Comparison of ENCODE assay signal across 8 mouse cellular contexts in the genomic region with DNA sequence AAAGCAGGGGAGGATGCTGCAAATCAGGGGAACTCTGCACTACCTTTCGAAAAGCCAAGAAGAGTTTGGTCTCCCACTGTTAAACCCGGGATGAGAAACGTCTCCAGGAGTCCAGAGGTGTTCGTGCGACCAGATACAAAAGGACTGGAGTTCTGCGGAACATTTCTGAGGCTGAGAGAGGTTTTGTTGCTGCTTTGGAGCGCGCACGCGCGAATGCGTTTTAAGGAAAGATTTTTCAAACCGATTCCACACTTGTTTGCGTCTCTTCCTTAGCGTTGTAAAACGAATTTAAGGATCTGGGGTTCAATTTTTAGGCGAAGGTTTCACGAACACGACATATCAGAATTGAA.
DNase-seq lines count a peak whose midpoint lies in the region; ATAC-seq and TF ChIP-seq lines count a peak whose summit lies in the region.

No protein-coding gene starts in this region.

- H3K4me3 ChIP-seq in kidney, adult 2 months (ENCODE audit: insufficient read depth, low read depth, low read length), result peak overlapping the region; percentile 60
- H3K4me3 ChIP-seq in hindbrain, embryonic 15.5 days, result peak overlapping the region; percentile 47
- peak overlapping the region; percentile 85 for H3K4me3 ChIP-seq in lung, embryonic 16.5 days (ENCODE audit: low read length)

- peak; percentile 34 for DNase-seq in kidney, adult 2 months
- no peak for DNase-seq in kidney, adult 11 months
- peak; percentile 33 for DNase-seq in brain, adult 2 months (ENCODE audit: low read depth, low spot score)
- no peak for DNase-seq in T-cell, adult 2 months (ENCODE audit: low spot score)
- no peak for DNase-seq in thymus, postnatal 36 days

- no peak for TF ChIP-seq POLR2A in kidney, adult 2 months (IDR thresholded peaks at IDR 0.05; ENCODE audit: low read depth, low read length)

- no peak for ATAC-seq in hindbrain, embryonic 15.5 days (ENCODE audit: low FRiP score, low read depth)
- 0 out of 2 replicates have a peak, but pooled peaks have one; percentile 1 for ATAC-seq in lung, embryonic 16.5 days (ENCODE audit: low read depth)
- ATAC-seq in megakaryocyte progenitor cell, adult 5-6 weeks (replicated peaks; ENCODE audit: poor library complexity), result no peak

- H3K9me3 ChIP-seq in hindbrain, embryonic 15.5 days, result no peaks in the 10 kb centered on the region
- H3K9me3 ChIP-seq in lung, embryonic 16.5 days (ENCODE audit: control insufficient read depth, low read length), result no peaks in the 10 kb centered on the region

- 3% methylated on average over 19 of the region's 19 CpGs for WGBS in kidney, adult 2 months
- WGBS in hindbrain, embryonic 15.5 days, result 3% methylated on average over 19 of the region's 19 CpGs
- WGBS in lung, embryonic 16.5 days, result 2% methylated on average over 19 of the region's 19 CpGs

- H3K4me2 ChIP-seq in hindbrain, embryonic 15.5 days, result peak overlapping the region; percentile 83
- H3K4me2 ChIP-seq in lung, embryonic 16.5 days (ENCODE audit: low read depth, low read length), result peak overlapping the region; percentile 94

- no peaks in the 10 kb centered on the region for H3K36me3 ChIP-seq in kidney, adult 2 months (ENCODE audit: control insufficient read depth, insufficient read depth, low read length)
- no peaks in the 10 kb centered on the region for H3K36me3 ChIP-seq in hindbrain, embryonic 15.5 days
- no peaks in the 10 kb centered on the region for H3K36me3 ChIP-seq in lung, embryonic 16.5 days (ENCODE audit: control insufficient read depth, insufficient read depth, low read length)

- H3K4me1 ChIP-seq in kidney, adult 2 months (ENCODE audit: control insufficient read depth, insufficient read depth, low read length), result no peaks in the 10 kb centered on the region
- peaks cover 27% of the 10 kb centered on the region for H3K4me1 ChIP-seq in hindbrain, embryonic 15.5 days (replicated peaks)
- peaks cover 25% of the 10 kb centered on the region for H3K4me1 ChIP-seq in lung, embryonic 16.5 days (replicated peaks; ENCODE audit: control insufficient read depth, insufficient read depth, low read length)

- H3K27me3 ChIP-seq in kidney, adult 2 months (replicated peaks; ENCODE audit: control insufficient read depth, insufficient read depth, low read length), result no peaks in the 10 kb centered on the region
- H3K27me3 ChIP-seq in hindbrain, embryonic 15.5 days, result peaks cover 27% of the 10 kb centered on the region
- H3K27me3 ChIP-seq in lung, embryonic 16.5 days (ENCODE audit: control insufficient read depth, insufficient read depth, low read depth, low read length), result no peaks in the 10 kb centered on the region

- peak overlapping the region; percentile 24 for H3K9ac ChIP-seq in hindbrain, embryonic 15.5 days
- H3K9ac ChIP-seq in lung, embryonic 16.5 days (ENCODE audit: low read length), result peak overlapping the region; percentile 83

- TF ChIP-seq CTCF in kidney, adult 2 months (conservative IDR thresholded peaks at IDR 0.05; ENCODE audit: insufficient read depth, insufficient read length, low read depth, low read length), result no peak

- peak overlapping the region; percentile 27; the same call in 1 of the 2 replicates for H3K27ac ChIP-seq in kidney, adult 2 months (ENCODE audit: insufficient read depth, low read depth, low read length)
- 0 out of 2 replicates have a peak overlapping the region, but pooled peaks have one; percentile 44 for H3K27ac ChIP-seq in hindbrain, embryonic 15.5 days (replicated peaks)
- peak overlapping the region; percentile 91 for H3K27ac ChIP-seq in lung, embryonic 16.5 days (ENCODE audit: low read length)

Comparison
In these comparisons a context has a peak if more than half of its experiments do, and no peak if none do; other contexts are left out.
1. DNase-seq: peak in kidney, adult 2 months (single experiment) and brain, adult 2 months (single experiment); none in kidney, adult 11 months (single experiment), T-cell, adult 2 months (single experiment) and thymus, postnatal 36 days (0 of 2).
2. H3K27ac ChIP-seq: peak in every context shown above with its lines; median percentile 91 in lung, embryonic 16.5 days; 44 in hindbrain, embryonic 15.5 days; 27 in kidney, adult 2 months.
3. Peak in every context shown above with its lines, with median percentiles within 50 percentile points of each other: H3K4me3 ChIP-seq.